Comparison of ENCODE assay signal across 18 mouse cellular contexts in the genomic region with DNA sequence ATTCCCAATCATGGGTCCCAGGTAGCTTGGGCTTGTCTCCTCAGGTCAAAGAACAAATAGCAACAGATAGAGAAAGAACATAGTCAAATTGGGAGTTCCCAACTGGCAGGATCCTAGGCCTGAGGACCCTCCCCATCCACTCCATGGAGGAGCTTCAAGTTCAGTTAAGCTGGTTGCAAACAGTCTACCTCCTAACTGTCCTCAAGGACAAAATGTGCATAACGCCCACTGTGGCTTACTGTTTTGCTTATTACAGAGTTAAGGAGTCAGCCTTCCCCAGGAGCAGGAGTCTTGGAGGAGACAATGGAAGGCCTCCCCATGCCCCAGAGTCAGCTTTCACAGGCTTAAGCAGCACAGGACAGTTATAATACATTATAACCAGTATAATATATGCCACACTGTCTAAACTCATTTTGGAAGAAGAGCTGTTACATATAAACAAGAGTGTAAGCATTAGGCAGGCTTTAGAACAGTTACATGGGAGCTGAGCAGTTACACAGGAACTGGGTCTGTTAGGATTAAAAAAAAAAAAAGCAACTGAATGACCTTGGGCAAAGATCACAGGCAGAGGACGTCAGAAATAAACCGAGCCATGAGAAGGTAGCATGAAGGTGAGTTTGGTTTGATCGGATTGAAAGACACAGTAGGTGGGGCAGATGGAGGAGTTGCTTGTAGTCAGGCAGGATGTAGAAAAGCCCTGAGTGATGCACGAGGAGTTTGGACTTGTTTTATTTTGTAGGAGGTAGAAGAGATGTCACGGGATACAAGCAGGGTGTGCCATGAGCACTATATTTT. TPM values are rescaled to one million over a fixed set of nuclear protein-coding genes. Genes with fewer than 3 reads are reported as not detected.
DNase-seq lines count a peak whose midpoint lies in the region; ATAC-seq and TF ChIP-seq lines count a peak whose summit lies in the region.
"Had no signal": no experiment of that assay in that cellular context is flagged by ENCODE, and none has a peak within 500 bp of the region (broad histone marks: within the 10 kb centered on the region; RNA-seq: fewer than 3 reads in every experiment).

No protein-coding gene starts in this region.

- intact Hi-C loops in left cerebral cortex, postnatal 36 days (cut with DNase I): loop anchor here (5.0 kb wide), 2 partner anchors 44 to 71 kb away; a partner anchor contains a TSS

- no peak for DNase-seq in kidney, adult 2 months
- no peak for DNase-seq in kidney, adult 11 months
- DNase-seq in R1 (ENCODE audit: low read depth, low spot score): peak; percentile 94
- no peak for DNase-seq in left cerebral cortex, postnatal 36 days (ENCODE audit: low spot score in 2 of 2)
- DNase-seq in adrenal gland, postnatal 36 days: no peak
- DNase-seq: cerebellum, adult 11 months; gastrocnemius, postnatal 25 days; layer of hippocampus, postnatal 36 days; right cerebral cortex, adult 18-20 months; thymus, postnatal 14 days had no signal

- H3K9ac ChIP-seq in forebrain, embryonic 13.5 days: no peak overlapping the region
- no peak overlapping the region for H3K9ac ChIP-seq in forebrain, embryonic 16.5 days (replicated peaks; ENCODE audit: low read depth, low read length)
- H3K9ac ChIP-seq in midbrain, embryonic 15.5 days: no peak overlapping the region
- H3K9ac ChIP-seq: heart, embryonic 12.5 days; liver, embryonic 14.5 days; lung, embryonic 15.5 days; neural tube, embryonic 12.5 days had no signal

- H3K4me3 ChIP-seq in forebrain, embryonic 13.5 days: no peak overlapping the region
- H3K4me3 ChIP-seq in forebrain, embryonic 16.5 days (replicated peaks; ENCODE audit: low read length): no peak overlapping the region
- H3K4me3 ChIP-seq in kidney, adult 2 months (ENCODE audit: insufficient read depth, low read depth, low read length): no peak overlapping the region
- no peak overlapping the region for H3K4me3 ChIP-seq in midbrain, embryonic 15.5 days
- H3K4me3 ChIP-seq: heart, embryonic 12.5 days; lung, embryonic 15.5 days; neural tube, embryonic 12.5 days had no signal

- no peaks in the 10 kb centered on the region for H3K27me3 ChIP-seq in forebrain, embryonic 13.5 days
- no peaks in the 10 kb centered on the region for H3K27me3 ChIP-seq in forebrain, embryonic 16.5 days (replicated peaks; ENCODE audit: control insufficient read depth, insufficient read depth, low read length)
- no peaks in the 10 kb centered on the region for H3K27me3 ChIP-seq in kidney, adult 2 months (replicated peaks; ENCODE audit: control insufficient read depth, insufficient read depth, low read length)
- H3K27me3 ChIP-seq in midbrain, embryonic 15.5 days (replicated peaks): no peaks in the 10 kb centered on the region
- H3K27me3 ChIP-seq: heart, embryonic 12.5 days; lung, embryonic 15.5 days; neural tube, embryonic 12.5 days had no signal

- peaks cover 78% of the 10 kb centered on the region for H3K4me1 ChIP-seq in forebrain, embryonic 13.5 days
- H3K4me1 ChIP-seq in forebrain, embryonic 16.5 days (replicated peaks; ENCODE audit: control insufficient read depth, insufficient read depth, low read length): peaks cover 59% of the 10 kb centered on the region
- H3K4me1 ChIP-seq in kidney, adult 2 months (ENCODE audit: control insufficient read depth, insufficient read depth, low read length): peaks cover 4% of the 10 kb centered on the region; the same call in 1 of the 2 replicates
- H3K4me1 ChIP-seq in midbrain, embryonic 15.5 days: peaks cover 76% of the 10 kb centered on the region

- TF ChIP-seq POLR2A in kidney, adult 2 months (IDR thresholded peaks at IDR 0.05; ENCODE audit: low read depth, low read length): no peak

- no peaks in the 10 kb centered on the region for H3K36me3 ChIP-seq in forebrain, embryonic 13.5 days (ENCODE audit: poor library complexity, severe bottlenecking)
- H3K36me3 ChIP-seq in forebrain, embryonic 16.5 days (ENCODE audit: control insufficient read depth, insufficient read depth): no peaks in the 10 kb centered on the region
- H3K36me3 ChIP-seq in kidney, adult 2 months (ENCODE audit: control insufficient read depth, insufficient read depth, low read length): no peaks in the 10 kb centered on the region
- no peaks in the 10 kb centered on the region for H3K36me3 ChIP-seq in midbrain, embryonic 15.5 days (replicated peaks)
- H3K36me3 ChIP-seq: heart, embryonic 12.5 days; lung, embryonic 15.5 days; neural tube, embryonic 12.5 days had no signal

- WGBS in forebrain, embryonic 13.5 days: 62% methylated on average over 6 of the region's 6 CpGs
- WGBS in forebrain, embryonic 16.5 days: 72% methylated on average over 6 of the region's 6 CpGs
- 48% methylated on average over 6 of the region's 6 CpGs for WGBS in kidney, adult 2 months
- WGBS in midbrain, embryonic 15.5 days: 65% methylated on average over 6 of the region's 6 CpGs

- H3K9me3 ChIP-seq in forebrain, embryonic 13.5 days (replicated peaks): no peaks in the 10 kb centered on the region
- H3K9me3 ChIP-seq in forebrain, embryonic 16.5 days (ENCODE audit: control insufficient read depth, low read length): no peaks in the 10 kb centered on the region
- no peaks in the 10 kb centered on the region for H3K9me3 ChIP-seq in midbrain, embryonic 15.5 days
- H3K9me3 ChIP-seq: heart, embryonic 12.5 days; lung, embryonic 15.5 days; neural tube, embryonic 12.5 days had no signal

- peak overlapping the region; percentile 75 for H3K4me2 ChIP-seq in forebrain, embryonic 13.5 days
- H3K4me2 ChIP-seq in forebrain, embryonic 16.5 days (ENCODE audit: low read length): no peak overlapping the region
- H3K4me2 ChIP-seq in midbrain, embryonic 15.5 days: 0 out of 2 replicates have a peak overlapping the region, but pooled peaks have one; percentile 94

- TF ChIP-seq CTCF in kidney, adult 2 months (conservative IDR thresholded peaks at IDR 0.05; ENCODE audit: insufficient read depth, insufficient read length, low read depth, low read length): no peak

- H3K27ac ChIP-seq in forebrain, embryonic 13.5 days: no peak overlapping the region
- H3K27ac ChIP-seq in forebrain, embryonic 16.5 days (ENCODE audit: low read length): no peak overlapping the region
- peak overlapping the region; percentile 49; the same call in 1 of the 2 replicates for H3K27ac ChIP-seq in kidney, adult 2 months (ENCODE audit: insufficient read depth, low read depth, low read length)
- H3K27ac ChIP-seq in midbrain, embryonic 15.5 days: no peak overlapping the region
- H3K27ac ChIP-seq: kidney, postnatal 0 days; liver, embryonic 14.5 days; lung, embryonic 15.5 days; neural tube, embryonic 12.5 days had no signal

- ATAC-seq in forebrain, embryonic 13.5 days: no peak
- no peak for ATAC-seq in forebrain, embryonic 16.5 days
- ATAC-seq in midbrain, embryonic 15.5 days (replicated peaks): no peak

RNA-seq across cellular contexts. Expression of a gene that starts 3.5 kb away (rescaled TPM):
- 50.2 and 52.2 TPM in 2 replicates for polyA plus RNA-seq in forebrain, embryonic 13.5 days (2015; fragmentation: Nextera tagmentation; extraction: Ambion mirVana)
- polyA plus RNA-seq in forebrain, embryonic 16.5 days (2015; fragmentation: Nextera tagmentation; extraction: Ambion mirVana): 38.6 and 45.5 TPM in 2 replicates
- polyA plus RNA-seq in kidney, adult 2 months (2012; rRNA removed): 3.8 and 4.6 TPM in 2 replicates
- polyA plus RNA-seq in midbrain, embryonic 15.5 days (2015; fragmentation: Nextera tagmentation; extraction: Ambion mirVana): 33.3 and 33.4 TPM in 2 replicates
- total RNA-seq in left cerebral cortex, postnatal 36 days (2021): 10 to 100 TPM; 21.2 to 24.9 TPM
- 10 to 100 TPM; 16.7 to 17.0 TPM for total RNA-seq in adrenal gland, postnatal 36 days (2021)

RNA-seq across cellular contexts. Expression of a gene that starts 41.7 kb away (rescaled TPM):
- polyA plus RNA-seq in forebrain, embryonic 13.5 days (2015; fragmentation: Nextera tagmentation; extraction: Ambion mirVana): 76.9 and 117 TPM in 2 replicates
- polyA plus RNA-seq in forebrain, embryonic 16.5 days (2015; fragmentation: Nextera tagmentation; extraction: Ambion mirVana): 205 and 213 TPM in 2 replicates
- polyA plus RNA-seq in kidney, adult 2 months (2012; rRNA removed): 0.88 and 1.3 TPM in 2 replicates
- polyA plus RNA-seq in midbrain, embryonic 15.5 days (2015; fragmentation: Nextera tagmentation; extraction: Ambion mirVana): 293 and 312 TPM in 2 replicates
- total RNA-seq in left cerebral cortex, postnatal 36 days (2021): 100 to 1,000 TPM; 114 to 135 TPM
- 10 to 100 TPM in 1 of 2 experiments, 1 to 10 TPM in 1; 9.3 to 14.4 TPM for total RNA-seq in adrenal gland, postnatal 36 days (2021)

Comparison
In these comparisons a context has a peak if more than half of its experiments do, and no peak if none do; other contexts are left out.
1. RNA of a gene that starts 41.7 kb away (polyA plus RNA-seq): 293 to 312 TPM in midbrain, embryonic 15.5 days, 205 to 213 TPM in forebrain, embryonic 16.5 days and 76.9 to 117 TPM in forebrain, embryonic 13.5 days; 0.88 to 1.3 TPM in kidney, adult 2 months; every median in the first group is over 10 times any median in the second.